Mouse (Mus musculus): Measurements from ENCODE around the gene Tmem53. TPM values are rescaled to one million over a fixed set of nuclear protein-coding genes. Genes with fewer than 3 reads are reported as not detected.
"Not testable (repeated sequence)": the region's sequence is repeated elsewhere in the genome, so short reads cannot be mapped to it uniquely, and the experiment has no call there.

The Tmem53 gene
- total RNA-seq, 2 experiments from 2014 or later, result 4.0 to 4.2 TPM

- intact Hi-C loops (cut with DNase I), result no loop called here
Observed at GRCm38 (mm10) chr4:117239153-117239552, 12.6 kb upstream of the Tmem53 start.

GRCm38 (mm10) chr4:117240867-117241266 is 10.9 kb upstream of the Tmem53 start:
- DNase-seq, result no peak
- intact Hi-C loops (cut with DNase I), result no loop called here

More at GRCm38 (mm10) chr4:117239153-117239552, 12.6 kb upstream of the Tmem53 start:
- DNase-seq, result no peak

GRCm38 (mm10) chr4:117250982-117251381 is 769 bp upstream of the Tmem53 start:
- intact Hi-C loops (cut with DNase I), result no loop called here

GRCm38 (mm10) chr4:117252351-117252750 is 600 bp downstream of the Tmem53 start:
- DNase-seq, result no peak
- intact Hi-C loops (cut with DNase I), result no loop called here

More at GRCm38 (mm10) chr4:117250982-117251381, 769 bp upstream of the Tmem53 start:
- DNase-seq, result no peak

GRCm38 (mm10) chr4:117252755-117253154 is 1.0 kb downstream of the Tmem53 start:
- DNase-seq, result no peak
- intact Hi-C loops (cut with DNase I), result no loop called here

GRCm38 (mm10) chr4:117253218-117254016 is 1.7 kb downstream of the Tmem53 start:
- no peak for DNase-seq
- intact Hi-C loops (cut with DNase I), result no loop called here

- no peak for DNase-seq
- intact Hi-C loops (cut with DNase I), result no loop called here
Observed at GRCm38 (mm10) chr4:117254017-117254627, 2.4 kb downstream of the Tmem53 start.

GRCm38 (mm10) chr4:117254672-117255071 is 2.9 kb downstream of the Tmem53 start:
- no peak for DNase-seq
- intact Hi-C loops (cut with DNase I), result no loop called here

GRCm38 (mm10) chr4:117259909-117260308 is 8.2 kb downstream of the Tmem53 start:
- intact Hi-C loops (cut with DNase I); DNase-seq: not testable (repeated sequence)

- intact Hi-C loops (cut with DNase I), result no loop called here
Observed at GRCm38 (mm10) chr4:117261222-117261621, 9.5 kb downstream of the Tmem53 start.

GRCm38 (mm10) chr4:117262101-117262913 is 10.6 kb downstream of the Tmem53 start:
- intact Hi-C loops (cut with DNase I), result no loop called here
- no peak for DNase-seq

More at GRCm38 (mm10) chr4:117261222-117261621, 9.5 kb downstream of the Tmem53 start:
- DNase-seq, result no peak

- intact Hi-C loops (cut with DNase I), result no loop called here
- DNase-seq, result no peak
Observed at GRCm38 (mm10) chr4:117262987-117263386, 11.2 kb downstream of the Tmem53 start.

GRCm38 (mm10) chr4:117267284-117267683 is 15.5 kb downstream of the Tmem53 start:
- peak; percentile 64 to 76 for DNase-seq
- intact Hi-C loops (cut with DNase I), result no loop called here

GRCm38 (mm10) chr4:117267831-117268437 is 16.2 kb downstream of the Tmem53 start:
- intact Hi-C loops (cut with DNase I), result loop anchor here (2.0 kb wide), 1 partner anchor 251 kb away; no protein-coding TSS in a partner anchor
- no peak for DNase-seq

- peak; percentile 55 to 68 for DNase-seq
- intact Hi-C loops (cut with DNase I), result loop anchor here (2.0 to 10.0 kb wide), 3 partner anchors 43 to 405 kb away; no protein-coding TSS in a partner anchor
Observed at GRCm38 (mm10) chr4:117270278-117270677, 18.5 kb downstream of the Tmem53 start.

- intact Hi-C loops (cut with DNase I), result loop anchor here (10.0 kb wide), 1 partner anchor 402 kb away; no protein-coding TSS in a partner anchor
- DNase-seq, result no peak
Observed at GRCm38 (mm10) chr4:117272459-117272858, 20.7 kb downstream of the Tmem53 start.

GRCm38 (mm10) chr4:117274720-117275119 is 23.0 kb downstream of the Tmem53 start:
- DNase-seq, result no peak
- intact Hi-C loops (cut with DNase I), result loop anchor here (10.0 kb wide), 1 partner anchor 400 kb away; no protein-coding TSS in a partner anchor

GRCm38 (mm10) chr4:117276281-117276711 is 24.5 kb downstream of the Tmem53 start:
- intact Hi-C loops (cut with DNase I), result loop anchor here (10.0 kb wide), 1 partner anchor 399 kb away; no protein-coding TSS in a partner anchor

GRCm38 (mm10) chr4:117277021-117277420 is 25.3 kb downstream of the Tmem53 start:
- intact Hi-C loops (cut with DNase I), result loop anchor here (10.0 kb wide), 1 partner anchor 398 kb away; no protein-coding TSS in a partner anchor
- DNase-seq, result no peak

More at GRCm38 (mm10) chr4:117276281-117276711, 24.5 kb downstream of the Tmem53 start:
- no peak for DNase-seq

- intact Hi-C loops (cut with DNase I), result loop anchor here (10.0 kb wide), 1 partner anchor 397 kb away; no protein-coding TSS in a partner anchor
- DNase-seq, result no peak
Observed at GRCm38 (mm10) chr4:117277687-117278086, 25.9 kb downstream of the Tmem53 start.
